Mouse (Mus musculus): ENCODE measurements around the gene Kiss1. TPM values are rescaled to one million over a fixed set of nuclear protein-coding genes. Genes with fewer than 3 reads are reported as not detected.

Kiss1 gene
- polyA plus RNA-seq (2011; ENCODE audit: insufficient read depth, insufficient read length, low replicate concordance, missing spikeins), result not detected in 2 replicates

- TF ChIP-seq POLR2A (IDR thresholded peaks at IDR 0.05; ENCODE audit: borderline replicate concordance, control insufficient read depth, low read depth, low read length) (no peak), CTCF (IDR thresholded peaks at IDR 0.05; ENCODE audit: control insufficient read depth, insufficient read depth, low read length) (no peak)
- Histone ChIP-seq H3K4me3 (replicated peaks; ENCODE audit: control insufficient read depth, low read depth, low read length) (no peak within 1 kb of the TSS), H3K27ac (ENCODE audit: control insufficient read depth, insufficient read depth, low read depth, low read length, poor library complexity) (no peak within 1 kb of the TSS), H3K4me1 (ENCODE audit: control insufficient read depth, insufficient read depth, low read length) (no peaks in the 10 kb centered on the region)
- WGBS, result 78% methylated on average over 13 of the region's 13 CpGs
Measured at GRCm38 (mm10) chr1:133321267-133321925, at the start of gene Kiss1. Kiss1 (plus strand) TSS chr1:133321875.

GRCm38 (mm10) chr1:133274163-133274562 lies 47.5 kb upstream of the Kiss1 start:
- WGBS, result 91% methylated on average over 19 of the region's 19 CpGs
- H3K4me3 ChIP-seq (replicated peaks; ENCODE audit: control insufficient read depth, low read depth, low read length), result no peak overlapping the region
- no peak overlapping the region for H3K27ac ChIP-seq (ENCODE audit: control insufficient read depth, insufficient read depth, low read depth, low read length, poor library complexity)
- H3K4me1 ChIP-seq (ENCODE audit: control insufficient read depth, insufficient read depth, low read length), result no peaks in the 10 kb centered on the region
- TF ChIP-seq CTCF (IDR thresholded peaks at IDR 0.05; ENCODE audit: control insufficient read depth, insufficient read depth, low read length), result no peak
- TF ChIP-seq POLR2A (IDR thresholded peaks at IDR 0.05; ENCODE audit: borderline replicate concordance, control insufficient read depth, low read depth, low read length), result no peak

GRCm38 (mm10) chr1:133276983-133277382 lies 44.7 kb upstream of the Kiss1 start:
- TF ChIP-seq POLR2A (IDR thresholded peaks at IDR 0.05; ENCODE audit: borderline replicate concordance, control insufficient read depth, low read depth, low read length) (no peak), CTCF (IDR thresholded peaks at IDR 0.05; ENCODE audit: control insufficient read depth, insufficient read depth, low read length) (no peak)
- 53% methylated on average over 5 of the region's 5 CpGs for WGBS

GRCm38 (mm10) chr1:133278539-133278938 lies 43.1 kb upstream of the Kiss1 start:
- no peak for TF ChIP-seq POLR2A (IDR thresholded peaks at IDR 0.05; ENCODE audit: borderline replicate concordance, control insufficient read depth, low read depth, low read length)
- no peak for TF ChIP-seq CTCF (IDR thresholded peaks at IDR 0.05; ENCODE audit: control insufficient read depth, insufficient read depth, low read length)
- no peaks in the 10 kb centered on the region for H3K4me1 ChIP-seq (ENCODE audit: control insufficient read depth, insufficient read depth, low read length)
- no peak overlapping the region for H3K4me3 ChIP-seq (replicated peaks; ENCODE audit: control insufficient read depth, low read depth, low read length)
- WGBS, result 82% methylated on average over 6 of the region's 6 CpGs
- H3K27ac ChIP-seq (ENCODE audit: control insufficient read depth, insufficient read depth, low read depth, low read length, poor library complexity), result no peak overlapping the region

More at GRCm38 (mm10) chr1:133276983-133277382, 44.7 kb upstream of the Kiss1 start:
- no peaks in the 10 kb centered on the region for H3K4me1 ChIP-seq (ENCODE audit: control insufficient read depth, insufficient read depth, low read length)
- H3K27ac ChIP-seq (ENCODE audit: control insufficient read depth, insufficient read depth, low read depth, low read length, poor library complexity), result no peak overlapping the region
- H3K4me3 ChIP-seq (replicated peaks; ENCODE audit: control insufficient read depth, low read depth, low read length), result no peak overlapping the region

GRCm38 (mm10) chr1:133278946-133279631 lies 42.6 kb upstream of the Kiss1 start:
- H3K27ac ChIP-seq (ENCODE audit: control insufficient read depth, insufficient read depth, low read depth, low read length, poor library complexity), result no peak overlapping the region
- no peak for TF ChIP-seq POLR2A (IDR thresholded peaks at IDR 0.05; ENCODE audit: borderline replicate concordance, control insufficient read depth, low read depth, low read length)
- TF ChIP-seq CTCF (IDR thresholded peaks at IDR 0.05; ENCODE audit: control insufficient read depth, insufficient read depth, low read length), result no peak
- H3K4me1 ChIP-seq (ENCODE audit: control insufficient read depth, insufficient read depth, low read length), result no peaks in the 10 kb centered on the region
- WGBS, result 69% methylated on average over 15 of the region's 15 CpGs
- H3K4me3 ChIP-seq (replicated peaks; ENCODE audit: control insufficient read depth, low read depth, low read length), result no peak overlapping the region

GRCm38 (mm10) chr1:133279632-133280093 lies 42.0 kb upstream of the Kiss1 start:
- H3K4me3 ChIP-seq (replicated peaks; ENCODE audit: control insufficient read depth, low read depth, low read length), result no peak overlapping the region
- H3K27ac ChIP-seq (ENCODE audit: control insufficient read depth, insufficient read depth, low read depth, low read length, poor library complexity), result no peak overlapping the region
- 80% methylated on average over 11 of the region's 11 CpGs for WGBS
- no peak for TF ChIP-seq POLR2A (IDR thresholded peaks at IDR 0.05; ENCODE audit: borderline replicate concordance, control insufficient read depth, low read depth, low read length)
- no peak for TF ChIP-seq CTCF (IDR thresholded peaks at IDR 0.05; ENCODE audit: control insufficient read depth, insufficient read depth, low read length)
- no peaks in the 10 kb centered on the region for H3K4me1 ChIP-seq (ENCODE audit: control insufficient read depth, insufficient read depth, low read length)

- no peak overlapping the region for H3K27ac ChIP-seq (ENCODE audit: control insufficient read depth, insufficient read depth, low read depth, low read length, poor library complexity)
- no peak overlapping the region for H3K4me3 ChIP-seq (replicated peaks; ENCODE audit: control insufficient read depth, low read depth, low read length)
- no peaks in the 10 kb centered on the region for H3K4me1 ChIP-seq (ENCODE audit: control insufficient read depth, insufficient read depth, low read length)
- 69% methylated on average over 2 of the region's 2 CpGs for WGBS
- no peak for TF ChIP-seq POLR2A (IDR thresholded peaks at IDR 0.05; ENCODE audit: borderline replicate concordance, control insufficient read depth, low read depth, low read length)
Measured at GRCm38 (mm10) chr1:133280537-133280936, 41.1 kb upstream of the Kiss1 start.

GRCm38 (mm10) chr1:133285907-133286306 lies 35.8 kb upstream of the Kiss1 start:
- no peak overlapping the region for H3K4me3 ChIP-seq (replicated peaks; ENCODE audit: control insufficient read depth, low read depth, low read length)
- H3K27ac ChIP-seq (ENCODE audit: control insufficient read depth, insufficient read depth, low read depth, low read length, poor library complexity), result no peak overlapping the region
- TF ChIP-seq CTCF (IDR thresholded peaks at IDR 0.05; ENCODE audit: control insufficient read depth, insufficient read depth, low read length) (no peak), POLR2A (IDR thresholded peaks at IDR 0.05; ENCODE audit: borderline replicate concordance, control insufficient read depth, low read depth, low read length) (no peak)
- 75% methylated on average over 7 of the region's 7 CpGs for whole genome bisulfite sequencing
- no peaks in the 10 kb centered on the region for H3K4me1 ChIP-seq (ENCODE audit: control insufficient read depth, insufficient read depth, low read length)

All from bone marrow, adult 2 months (tissue).